Mouse (Mus musculus): ENCODE results near the gene Arhgap5. TPM values are rescaled to one million over a fixed set of nuclear protein-coding genes. Genes with fewer than 3 reads are reported as not detected.
A peak's percentile ranks its signal among the peaks of the same experiment; 100 is the strongest.

Arhgap5 gene
- polyA plus RNA-seq, 1 experiment from 2014 or later, result 15.1 TPM

GRCm38 (mm10) chr12:52607411-52607810 lies 103.6 kb downstream of the Arhgap5 start:
- H3K27ac ChIP-seq (ENCODE audit: low read depth), result no peak overlapping the region
- H3K9me3 ChIP-seq (ENCODE audit: low read length), result no peaks in the 10 kb centered on the region
- 0 out of 2 replicates have a peak, but pooled peaks cover 4% of the 10 kb centered on the region for H3K4me1 ChIP-seq (ENCODE audit: insufficient read depth)
- DNase-seq (no peak), ATAC-seq (no peak)
- H3K4me3 ChIP-seq (ENCODE audit: low read depth, low read length), result no peak overlapping the region
- no peaks in the 10 kb centered on the region for H3K27me3 ChIP-seq (ENCODE audit: insufficient read depth, low read length)
- 46% methylated on average over 4 of the region's 4 CpGs for WGBS (ENCODE audit: insufficient replicate concordance)
- H3K9ac ChIP-seq (replicated peaks), result no peak overlapping the region
- no peaks in the 10 kb centered on the region for H3K36me3 ChIP-seq (replicated peaks; ENCODE audit: insufficient read depth, low read length)
- TF ChIP-seq EP300 (IDR thresholded peaks at IDR 0.05; ENCODE audit: low read depth), result no peak
- no peak for TF ChIP-seq CTCF (IDR thresholded peaks at IDR 0.05; ENCODE audit: low read depth)
- H3K4me2 ChIP-seq (ENCODE audit: low read depth, low read length), result no peak overlapping the region

GRCm38 (mm10) chr12:52615703-52616102 lies 111.9 kb downstream of the Arhgap5 start:
- TF ChIP-seq CTCF (IDR thresholded peaks at IDR 0.05; ENCODE audit: low read depth) (no peak), EP300 (IDR thresholded peaks at IDR 0.05; ENCODE audit: low read depth) (no peak)
- DNase-seq, result no peak
- Histone ChIP-seq H3K9ac (replicated peaks) (no peak overlapping the region), H3K4me1 (ENCODE audit: insufficient read depth) (no peaks in the 10 kb centered on the region), H3K4me2 (ENCODE audit: low read depth, low read length) (no peak overlapping the region), H3K36me3 (replicated peaks; ENCODE audit: insufficient read depth, low read length) (no peaks in the 10 kb centered on the region), H3K27me3 (ENCODE audit: insufficient read depth, low read length) (no peaks in the 10 kb centered on the region), H3K27ac (ENCODE audit: low read depth) (no peak overlapping the region), H3K4me3 (ENCODE audit: low read depth, low read length) (no peak overlapping the region), H3K9me3 (ENCODE audit: low read length) (no peaks in the 10 kb centered on the region)
- WGBS (ENCODE audit: insufficient replicate concordance), result 73% methylated on average over 3 of the region's 3 CpGs
- no peak for ATAC-seq

DNA sequence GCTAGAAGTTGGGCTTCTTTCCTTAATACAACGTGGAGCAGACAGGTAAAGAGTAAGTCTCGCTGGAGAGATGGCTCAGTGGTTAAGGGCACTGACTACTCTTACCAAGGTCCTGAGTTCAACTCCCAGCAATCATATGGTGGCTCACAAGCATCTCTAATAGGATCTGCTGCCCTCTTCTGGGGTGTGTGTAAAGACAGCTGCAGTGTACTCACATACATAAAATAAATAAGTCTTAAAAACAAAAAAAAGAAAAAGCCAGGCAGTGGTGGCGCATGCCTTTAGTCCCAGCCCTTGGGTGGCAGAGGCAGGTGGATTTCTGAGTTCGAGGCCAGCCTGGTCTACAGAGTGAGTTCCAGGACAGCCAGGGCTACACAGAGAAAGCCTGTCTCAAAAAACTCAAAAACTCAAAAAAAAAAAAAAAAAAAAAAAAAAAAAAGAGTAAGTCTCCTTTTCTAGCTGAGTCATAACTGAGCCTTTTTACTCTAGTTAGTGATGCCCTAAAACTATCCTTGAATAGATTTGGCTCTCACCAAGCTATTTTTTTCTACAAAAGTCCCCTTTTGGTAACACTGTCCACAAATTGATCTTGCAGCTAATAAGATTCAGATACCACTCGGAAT lies 114.8 kb downstream of the Arhgap5 start:
- no peak overlapping the region for H3K4me3 ChIP-seq (ENCODE audit: low read depth, low read length)
- TF ChIP-seq CTCF (IDR thresholded peaks at IDR 0.05; ENCODE audit: low read depth), result peak; percentile 24; the same call in 1 of the 2 replicates
- TF ChIP-seq EP300 (IDR thresholded peaks at IDR 0.05; ENCODE audit: low read depth), result no peak
- H3K36me3 ChIP-seq (replicated peaks; ENCODE audit: insufficient read depth, low read length), result no peaks in the 10 kb centered on the region
- H3K27me3 ChIP-seq (ENCODE audit: insufficient read depth, low read length), result no peaks in the 10 kb centered on the region
- H3K9ac ChIP-seq (replicated peaks), result no peak overlapping the region
- no peak overlapping the region for H3K27ac ChIP-seq (ENCODE audit: low read depth)
- no peaks in the 10 kb centered on the region for H3K4me1 ChIP-seq (ENCODE audit: insufficient read depth)
- ATAC-seq (no peak), DNase-seq (no peak)
- 77% methylated on average over 5 of the region's 5 CpGs for WGBS (ENCODE audit: insufficient replicate concordance)
- no peaks in the 10 kb centered on the region for H3K9me3 ChIP-seq (ENCODE audit: low read length)
- no peak overlapping the region for H3K4me2 ChIP-seq (ENCODE audit: low read depth, low read length)

DNA sequence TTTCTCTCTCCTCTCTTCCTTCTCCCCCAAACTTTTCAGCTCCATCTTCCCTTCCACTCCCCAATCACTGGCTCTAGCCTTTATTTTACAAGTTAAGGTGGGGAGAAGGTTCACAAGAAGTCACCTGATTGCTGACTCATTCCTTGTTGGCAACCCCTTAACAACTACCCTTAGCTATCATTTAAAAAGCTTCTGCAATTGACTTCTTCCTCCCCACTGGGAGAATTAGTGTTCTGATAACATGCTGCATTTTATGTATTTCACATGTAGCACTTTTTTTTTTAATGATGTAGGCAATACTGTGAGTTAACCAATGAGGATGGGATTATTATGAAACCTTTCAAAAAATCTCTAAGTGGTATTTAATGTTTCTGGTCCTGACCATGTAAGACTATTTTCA lies 115.9 kb downstream of the Arhgap5 start:
- Histone ChIP-seq H3K27ac (ENCODE audit: low read depth) (no peak overlapping the region), H3K36me3 (replicated peaks; ENCODE audit: insufficient read depth, low read length) (no peaks in the 10 kb centered on the region), H3K9me3 (ENCODE audit: low read length) (no peaks in the 10 kb centered on the region), H3K4me1 (ENCODE audit: insufficient read depth) (no peaks in the 10 kb centered on the region), H3K4me3 (ENCODE audit: low read depth, low read length) (no peak overlapping the region), H3K4me2 (ENCODE audit: low read depth, low read length) (no peak overlapping the region), H3K27me3 (ENCODE audit: insufficient read depth, low read length) (no peaks in the 10 kb centered on the region), H3K9ac (replicated peaks) (no peak overlapping the region)
- ATAC-seq (no peak), DNase-seq (no peak)
- TF ChIP-seq EP300 (IDR thresholded peaks at IDR 0.05; ENCODE audit: low read depth), result no peak
- no peak for TF ChIP-seq CTCF (IDR thresholded peaks at IDR 0.05; ENCODE audit: low read depth)

Other genes with a start within 250 kb of the Arhgap5 start
- gene Akap6, start 195.4 kb downstream of the Arhgap5 start, polyA plus RNA-seq (2015; fragmentation: Nextera tagmentation; extraction: Ambion mirVana), result 0.01 and 0.02 TPM in 2 replicates